Mouse (Mus musculus): ENCODE results near the gene Unc119.
A peak's percentile ranks its signal among the peaks of the same experiment; 100 is the strongest.

The Unc119 gene

GRCm38 (mm10) chr11:78371711-78372110 is 28.4 kb downstream of the Unc119 start:
- DNase-seq (ENCODE audit: low read depth, low spot score) = no peak

GRCm38 (mm10) chr11:78372166-78372565 is 28.9 kb downstream of the Unc119 start:
- no peak for DNase-seq (ENCODE audit: low read depth, low spot score)

GRCm38 (mm10) chr11:78372610-78373009 is 29.3 kb downstream of the Unc119 start:
- no peak for DNase-seq (ENCODE audit: low read depth, low spot score)

GRCm38 (mm10) chr11:78374147-78374546 is 30.9 kb downstream of the Unc119 start:
- no peak for DNase-seq (ENCODE audit: low read depth, low spot score)

GRCm38 (mm10) chr11:78377549-78378159 is 34.4 kb downstream of the Unc119 start:
- DNase-seq (ENCODE audit: low read depth, low spot score) = peak; percentile 40

- no peak for DNase-seq (ENCODE audit: low read depth, low spot score)
These were observed 37.1 kb downstream of the Unc119 start for GRCm38 (mm10) chr11:78380351-78380750.

- no peak for DNase-seq (ENCODE audit: low read depth, low spot score)
These were observed 37.7 kb downstream of the Unc119 start for GRCm38 (mm10) chr11:78380996-78381395.

GRCm38 (mm10) chr11:78382286-78382685 is 39.0 kb downstream of the Unc119 start:
- DNase-seq (ENCODE audit: low read depth, low spot score) = no peak

- DNase-seq (ENCODE audit: low read depth, low spot score) = no peak
These were observed 39.4 kb downstream of the Unc119 start for GRCm38 (mm10) chr11:78382701-78383100.

- DNase-seq (ENCODE audit: low read depth, low spot score) = no peak
These were observed 42.5 kb downstream of the Unc119 start for GRCm38 (mm10) chr11:78385776-78386175.

- no peak for DNase-seq (ENCODE audit: low read depth, low spot score)
These were observed 43.3 kb downstream of the Unc119 start, which contains the start of gene Foxn1 for GRCm38 (mm10) chr11:78386508-78387043. TSS of gene Foxn1 (minus strand) at chr11:78386558.

GRCm38 (mm10) chr11:78392728-78393127 is 49.4 kb downstream of the Unc119 start:
- DNase-seq (ENCODE audit: low read depth, low spot score) = no peak

GRCm38 (mm10) chr11:78396950-78397349 is 53.7 kb downstream of the Unc119 start:
- no peak for DNase-seq (ENCODE audit: low read depth, low spot score)

- DNase-seq (ENCODE audit: low read depth, low spot score) = peak; percentile 77
These were observed 54.1 kb downstream of the Unc119 start for GRCm38 (mm10) chr11:78397397-78397796.

GRCm38 (mm10) chr11:78398212-78398611 is 54.9 kb downstream of the Unc119 start:
- no peak for DNase-seq (ENCODE audit: low read depth, low spot score)
